Mouse (Mus musculus): Measurements from ENCODE around the gene Fchsd2. TPM values are rescaled to one million over a fixed set of nuclear protein-coding genes. Genes with fewer than 3 reads are reported as not detected.
A peak's percentile ranks its signal among the peaks of the same experiment; 100 is the strongest.

Gene Fchsd2
- total and polyA plus RNA-seq, 2 experiments: 8.9 to 43.0 TPM

- Histone ChIP-seq H3K4me3 (ENCODE audit: insufficient read depth, low read depth, low read length) (peak overlapping the region; percentile 6; the same call in 1 of the 2 replicates), H3K79me2 (ENCODE audit: control insufficient read depth, insufficient read depth, low read length) (peaks cover 18% of the 10 kb centered on the region; the same call in 1 of the 2 replicates), H3K9ac (ENCODE audit: low read depth, low read length) (peak overlapping the region; percentile 67), H3K36me3 (ENCODE audit: control insufficient read depth, insufficient read depth, low read length) (peaks cover 28% of the 10 kb centered on the region), H3K27ac (replicated peaks; ENCODE audit: insufficient read depth, low read depth, low read length) (peak overlapping the region; percentile 98), H3K4me1 (ENCODE audit: control insufficient read depth, insufficient read depth, low read length) (peaks cover 59% of the 10 kb centered on the region), H3K27me3 (ENCODE audit: control insufficient read depth, insufficient read depth, low read length) (no peaks in the 10 kb centered on the region)
- WGBS: 28% methylated on average over 2 of the region's 2 CpGs
- TF ChIP-seq POLR2A (IDR thresholded peaks at IDR 0.05; ENCODE audit: extremely low read depth, insufficient read depth, low read length) (no peak), CTCF (IDR thresholded peaks at IDR 0.05; ENCODE audit: low read depth, low read length) (no peak)
- peak; percentile 56 for DNase-seq (ENCODE audit: extremely low read depth, low read depth, low spot score)
These were observed 235.1 kb downstream of the Fchsd2 start for GRCm38 (mm10) chr7:101327786-101328185.

DNA sequence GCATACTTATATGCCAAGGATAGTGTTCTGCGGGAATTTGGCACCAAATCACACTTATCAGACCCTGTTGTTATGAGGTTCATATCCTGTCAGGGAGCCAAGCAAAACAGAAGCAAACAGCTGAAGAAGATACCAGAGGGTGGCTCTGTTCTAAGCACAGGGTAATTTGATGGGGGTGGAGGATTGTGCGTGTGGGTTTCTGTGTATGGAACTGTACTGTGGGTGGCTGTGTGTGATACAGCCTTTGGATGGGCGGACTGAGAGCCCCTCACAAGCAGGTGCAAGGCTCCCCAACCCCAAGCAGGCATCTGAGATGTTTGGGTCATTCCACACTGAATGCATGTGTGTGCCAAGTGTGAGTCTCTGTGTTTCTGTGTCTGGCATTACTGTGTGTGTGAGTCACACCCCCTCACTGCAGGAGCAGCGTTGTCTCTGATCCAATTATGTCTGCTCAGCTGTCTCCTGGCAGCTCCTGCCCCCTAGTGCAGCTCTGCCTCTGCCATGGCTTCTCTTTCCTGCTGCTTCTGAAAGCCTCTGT is 236.0 kb downstream of the Fchsd2 start:
- DNase-seq (ENCODE audit: extremely low read depth, low read depth, low spot score): peak; percentile 65
- 27% methylated on average over 4 of the region's 4 CpGs for WGBS
- Histone ChIP-seq H3K79me2 (ENCODE audit: control insufficient read depth, insufficient read depth, low read length) (peaks cover 26% of the 10 kb centered on the region; the same call in 1 of the 2 replicates), H3K27ac (replicated peaks; ENCODE audit: insufficient read depth, low read depth, low read length) (peak overlapping the region; percentile 98), H3K4me3 (ENCODE audit: insufficient read depth, low read depth, low read length) (no peak overlapping the region), H3K4me1 (ENCODE audit: control insufficient read depth, insufficient read depth, low read length) (peaks cover 65% of the 10 kb centered on the region), H3K9ac (ENCODE audit: low read depth, low read length) (peak overlapping the region; percentile 67), H3K27me3 (ENCODE audit: control insufficient read depth, insufficient read depth, low read length) (no peaks in the 10 kb centered on the region), H3K36me3 (ENCODE audit: control insufficient read depth, insufficient read depth, low read length) (peaks cover 31% of the 10 kb centered on the region)
- TF ChIP-seq CTCF (IDR thresholded peaks at IDR 0.05; ENCODE audit: low read depth, low read length) (peak; percentile 35), POLR2A (IDR thresholded peaks at IDR 0.05; ENCODE audit: extremely low read depth, insufficient read depth, low read length) (no peak)

- peak; percentile 46 for DNase-seq (ENCODE audit: extremely low read depth, low read depth, low spot score)
- peak overlapping the region; percentile 98 for H3K27ac ChIP-seq (replicated peaks; ENCODE audit: insufficient read depth, low read depth, low read length)
- H3K79me2 ChIP-seq (ENCODE audit: control insufficient read depth, insufficient read depth, low read length): peaks cover 29% of the 10 kb centered on the region; the same call in 1 of the 2 replicates
- H3K4me1 ChIP-seq (ENCODE audit: control insufficient read depth, insufficient read depth, low read length): peaks cover 68% of the 10 kb centered on the region
- H3K36me3 ChIP-seq (ENCODE audit: control insufficient read depth, insufficient read depth, low read length): peaks cover 32% of the 10 kb centered on the region
- TF ChIP-seq CTCF (IDR thresholded peaks at IDR 0.05; ENCODE audit: low read depth, low read length): no peak
- no peak for TF ChIP-seq POLR2A (IDR thresholded peaks at IDR 0.05; ENCODE audit: extremely low read depth, insufficient read depth, low read length)
- H3K27me3 ChIP-seq (ENCODE audit: control insufficient read depth, insufficient read depth, low read length): no peaks in the 10 kb centered on the region
- 35% methylated on average over 4 of the region's 4 CpGs for WGBS
- peak overlapping the region; percentile 67 for H3K9ac ChIP-seq (ENCODE audit: low read depth, low read length)
- H3K4me3 ChIP-seq (ENCODE audit: insufficient read depth, low read depth, low read length): no peak overlapping the region
These were observed 236.9 kb downstream of the Fchsd2 start for GRCm38 (mm10) chr7:101329606-101330005.

DNA sequence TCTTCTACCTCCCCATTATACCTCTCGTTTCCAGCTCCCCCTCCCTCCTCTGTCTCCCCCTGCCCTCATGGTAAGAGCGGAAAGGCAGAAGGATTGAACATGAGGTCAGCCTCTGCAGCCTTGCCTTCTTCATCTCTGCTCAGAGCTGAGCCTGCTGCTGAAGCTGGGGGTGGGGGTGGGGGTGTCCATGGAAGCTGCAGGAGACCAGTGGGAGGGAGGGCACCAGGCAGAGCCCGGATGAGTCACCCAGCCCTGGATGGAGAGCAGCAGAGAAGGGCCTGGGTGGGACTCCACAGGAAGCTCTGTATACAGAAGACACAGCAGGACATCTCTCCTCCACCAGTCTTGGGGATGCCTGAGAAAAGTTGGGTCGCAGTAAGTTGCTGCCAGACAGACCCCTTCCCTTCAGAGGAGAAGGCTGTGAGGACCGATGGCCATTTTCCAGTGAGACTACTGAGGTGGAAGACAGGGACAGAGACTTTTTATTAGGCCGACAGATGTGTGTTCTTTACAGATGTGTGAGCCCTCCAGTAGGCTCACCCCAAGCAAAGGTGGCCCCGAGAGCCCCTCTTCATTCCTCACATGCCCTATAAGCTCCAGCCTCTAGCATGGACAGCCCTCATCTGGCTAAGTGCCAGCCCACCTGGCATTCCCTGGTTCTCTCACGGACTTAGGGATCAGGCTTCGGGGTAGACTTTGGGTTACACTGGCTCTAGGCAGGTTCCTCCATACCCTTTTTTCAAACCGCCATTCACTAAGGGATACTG is 237.6 kb downstream of the Fchsd2 start:
- Histone ChIP-seq H3K9ac (ENCODE audit: low read depth, low read length) (peak overlapping the region; percentile 67; the same call in 1 of the 2 replicates), H3K4me3 (ENCODE audit: insufficient read depth, low read depth, low read length) (no peak overlapping the region), H3K79me2 (ENCODE audit: control insufficient read depth, insufficient read depth, low read length) (peaks cover 31% of the 10 kb centered on the region; the same call in 1 of the 2 replicates), H3K36me3 (ENCODE audit: control insufficient read depth, insufficient read depth, low read length) (peaks cover 31% of the 10 kb centered on the region), H3K4me1 (ENCODE audit: control insufficient read depth, insufficient read depth, low read length) (peaks cover 69% of the 10 kb centered on the region), H3K27ac (replicated peaks; ENCODE audit: insufficient read depth, low read depth, low read length) (peak overlapping the region; percentile 98), H3K27me3 (ENCODE audit: control insufficient read depth, insufficient read depth, low read length) (no peaks in the 10 kb centered on the region)
- 52% methylated on average over 10 of the region's 10 CpGs for WGBS
- DNase-seq (ENCODE audit: extremely low read depth, low read depth, low spot score): peak; percentile 64
- TF ChIP-seq POLR2A (IDR thresholded peaks at IDR 0.05; ENCODE audit: extremely low read depth, insufficient read depth, low read length): no peak
- TF ChIP-seq CTCF (IDR thresholded peaks at IDR 0.05; ENCODE audit: low read depth, low read length): no peak

DNA sequence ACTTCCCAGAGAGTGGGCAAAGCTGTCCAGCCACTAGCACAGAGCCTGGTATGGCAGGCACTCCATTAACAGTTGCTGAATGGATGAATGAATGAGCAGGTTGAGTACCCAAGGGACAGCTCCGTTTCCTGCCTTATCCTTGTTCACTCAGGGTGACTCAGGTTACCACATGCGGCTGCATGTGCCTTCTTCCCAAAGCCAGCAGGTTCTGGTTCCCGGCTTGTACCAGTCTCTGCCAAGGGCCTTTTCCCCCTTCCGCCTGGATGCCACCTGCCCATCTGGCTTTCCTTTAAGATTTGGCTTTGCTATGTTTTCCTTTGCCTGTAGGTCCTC is 238.1 kb downstream of the Fchsd2 start:
- peaks cover 35% of the 10 kb centered on the region; the same call in 1 of the 2 replicates for H3K79me2 ChIP-seq (ENCODE audit: control insufficient read depth, insufficient read depth, low read length)
- no peak for TF ChIP-seq POLR2A (IDR thresholded peaks at IDR 0.05; ENCODE audit: extremely low read depth, insufficient read depth, low read length)
- no peak for TF ChIP-seq CTCF (IDR thresholded peaks at IDR 0.05; ENCODE audit: low read depth, low read length)
- no peak overlapping the region for H3K4me3 ChIP-seq (ENCODE audit: insufficient read depth, low read depth, low read length)
- H3K27ac ChIP-seq (replicated peaks; ENCODE audit: insufficient read depth, low read depth, low read length): peak overlapping the region; percentile 92
- H3K27me3 ChIP-seq (ENCODE audit: control insufficient read depth, insufficient read depth, low read length): no peaks in the 10 kb centered on the region
- peak overlapping the region; percentile 10; the same call in 1 of the 2 replicates for H3K9ac ChIP-seq (ENCODE audit: low read depth, low read length)
- H3K4me1 ChIP-seq (ENCODE audit: control insufficient read depth, insufficient read depth, low read length): peaks cover 69% of the 10 kb centered on the region
- H3K36me3 ChIP-seq (ENCODE audit: control insufficient read depth, insufficient read depth, low read length): peaks cover 31% of the 10 kb centered on the region
- 35% methylated on average over 4 of the region's 4 CpGs for WGBS
- DNase-seq (ENCODE audit: extremely low read depth, low read depth, low spot score): no peak
